Mouse (Mus musculus): ENCODE results near the gene Commd6. TPM values are rescaled to one million over a fixed set of nuclear protein-coding genes. Genes with fewer than 3 reads are reported as not detected.
"Not testable (repeated sequence)": the region's sequence is repeated elsewhere in the genome, so short reads cannot be mapped to it uniquely, and the experiment has no call there.

Commd6 gene
- polyA plus RNA-seq, 1 experiment, result 34.9 TPM

DNA sequence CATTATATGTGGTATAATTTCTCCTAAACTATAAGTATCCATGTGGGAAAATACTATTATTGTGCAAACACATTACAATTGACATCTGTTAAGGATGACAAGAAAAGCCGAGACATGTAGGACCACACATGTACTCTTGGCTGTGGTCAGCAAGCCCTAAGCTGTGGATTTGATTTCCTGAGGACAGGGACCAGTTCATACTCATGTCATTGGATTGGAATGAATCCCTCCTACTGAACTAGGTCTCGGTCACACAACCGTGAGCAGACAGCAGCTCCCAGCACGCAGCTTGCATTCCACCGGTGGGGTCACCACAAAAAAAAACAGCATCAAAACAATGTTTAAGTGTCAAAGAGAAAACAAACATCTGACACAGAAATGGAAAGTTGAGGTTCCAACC is 46.5 kb downstream of the Commd6 start:
- Histone ChIP-seq H3K4me1 (ENCODE audit: control insufficient read depth, insufficient read depth, low read length) (no peaks in the 10 kb centered on the region), H3K27ac (ENCODE audit: insufficient read depth, low read length) (no peak overlapping the region), H3K4me3 (ENCODE audit: insufficient read depth, low read length) (no peak overlapping the region)
- no peak for TF ChIP-seq POLR2A (IDR thresholded peaks at IDR 0.05; ENCODE audit: low read depth, low read length)
- TF ChIP-seq CTCF (IDR thresholded peaks at IDR 0.05; ENCODE audit: borderline replicate concordance, insufficient read depth, low read length), result no peak

- H3K27ac ChIP-seq (ENCODE audit: insufficient read depth, low read length), result no peak overlapping the region
- no peak for TF ChIP-seq CTCF (IDR thresholded peaks at IDR 0.05; ENCODE audit: borderline replicate concordance, insufficient read depth, low read length)
- TF ChIP-seq POLR2A (IDR thresholded peaks at IDR 0.05; ENCODE audit: low read depth, low read length), result no peak
- no peaks in the 10 kb centered on the region for H3K4me1 ChIP-seq (ENCODE audit: control insufficient read depth, insufficient read depth, low read length)
These were observed 47.1 kb downstream of the Commd6 start for GRCm38 (mm10) chr14:101593340-101593739.

DNA sequence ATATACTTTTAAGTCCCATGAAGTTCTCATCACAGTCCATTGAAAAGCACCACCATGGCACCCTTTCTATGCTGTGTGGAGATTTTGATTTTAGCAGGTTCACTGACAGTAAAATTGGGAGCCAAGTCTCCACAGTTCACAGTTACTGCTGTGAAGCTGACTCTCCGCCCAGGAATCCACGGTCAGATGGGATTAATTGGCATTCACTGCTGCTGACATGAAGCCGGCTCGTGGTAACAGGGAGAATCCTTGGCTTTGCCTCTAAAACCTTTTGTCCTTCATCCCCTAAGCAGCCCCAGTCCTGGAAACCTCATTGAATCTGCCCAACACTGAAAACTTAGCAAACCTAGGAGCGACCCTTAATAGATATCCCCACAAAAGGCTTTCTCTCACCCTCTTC is 49.4 kb downstream of the Commd6 start:
- no peak for TF ChIP-seq POLR2A (IDR thresholded peaks at IDR 0.05; ENCODE audit: low read depth, low read length)
- TF ChIP-seq CTCF (IDR thresholded peaks at IDR 0.05; ENCODE audit: borderline replicate concordance, insufficient read depth, low read length), result no peak
- H3K27ac ChIP-seq (ENCODE audit: insufficient read depth, low read length), result no peak overlapping the region
- no peak overlapping the region for H3K4me3 ChIP-seq (ENCODE audit: insufficient read depth, low read length)
- no peaks in the 10 kb centered on the region for H3K4me1 ChIP-seq (ENCODE audit: control insufficient read depth, insufficient read depth, low read length)

More at GRCm38 (mm10) chr14:101593340-101593739, 47.1 kb downstream of the Commd6 start:
- H3K4me3 ChIP-seq (ENCODE audit: insufficient read depth, low read length), result no peak overlapping the region

DNA sequence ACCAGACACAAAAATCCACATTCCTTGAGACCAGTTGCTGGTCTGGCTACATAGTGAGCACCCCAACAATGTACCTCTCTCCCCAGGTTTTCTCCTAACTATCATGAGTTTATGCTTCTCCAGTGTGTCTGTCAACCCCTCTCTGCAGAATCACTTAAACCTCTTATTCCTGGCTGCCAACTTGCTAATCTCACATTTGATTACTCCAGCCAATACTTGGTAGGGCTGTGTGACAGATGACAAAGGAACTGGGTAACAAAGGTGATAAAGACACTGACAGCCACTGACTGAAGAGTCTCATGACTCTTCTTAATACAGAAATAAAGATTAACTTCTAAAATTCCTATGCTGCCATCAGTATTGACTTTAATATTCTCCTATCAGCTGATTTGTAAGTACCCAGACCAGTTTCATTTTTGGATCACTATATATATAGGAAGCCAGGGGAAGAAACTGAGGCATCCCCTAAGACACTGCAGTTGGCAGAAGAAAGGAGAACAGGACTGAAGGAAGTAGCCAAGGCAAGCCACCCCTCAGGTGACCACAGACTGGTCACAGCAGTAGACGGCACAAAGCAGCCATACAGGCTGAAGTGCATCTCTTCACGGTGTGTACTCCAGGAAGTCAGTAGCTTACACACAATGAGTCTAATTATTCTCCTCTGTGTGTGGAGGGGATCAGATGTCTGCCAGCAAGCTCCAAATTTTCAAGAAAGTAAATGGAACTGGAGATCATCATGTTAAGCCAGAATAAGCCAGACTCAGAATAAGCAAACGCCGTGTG is 52.1 kb downstream of the Commd6 start:
- not testable (repeated sequence) for H3K4me3 ChIP-seq (ENCODE audit: insufficient read depth, low read length); H3K27ac ChIP-seq (ENCODE audit: insufficient read depth, low read length)

DNA sequence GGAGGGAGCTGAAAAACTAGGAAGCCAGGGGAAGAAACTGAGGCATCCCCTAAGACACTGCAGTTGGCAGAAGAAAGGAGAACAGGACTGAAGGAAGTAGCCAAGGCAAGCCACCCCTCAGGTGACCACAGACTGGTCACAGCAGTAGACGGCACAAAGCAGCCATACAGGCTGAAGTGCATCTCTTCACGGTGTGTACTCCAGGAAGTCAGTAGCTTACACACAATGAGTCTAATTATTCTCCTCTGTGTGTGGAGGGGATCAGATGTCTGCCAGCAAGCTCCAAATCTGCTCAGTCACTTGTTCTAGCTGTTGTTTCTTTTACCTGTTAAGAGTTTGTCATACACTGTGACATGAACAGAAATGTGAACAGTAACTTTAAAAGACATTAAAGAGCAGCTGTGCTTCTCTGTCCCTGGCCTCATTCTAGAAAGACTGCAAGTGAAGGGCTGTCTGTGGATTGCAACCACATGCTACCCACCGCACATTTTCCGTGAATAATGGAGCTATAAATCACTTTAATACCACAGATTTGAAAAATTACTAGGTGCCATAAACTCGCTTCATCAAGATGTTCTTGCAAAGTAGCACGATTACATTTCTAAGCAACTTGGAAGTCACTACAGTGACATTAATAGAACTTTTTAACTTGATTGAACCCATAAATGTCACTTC is 53.0 kb downstream of the Commd6 start:
- H3K27ac ChIP-seq (ENCODE audit: insufficient read depth, low read length); H3K4me1 ChIP-seq (ENCODE audit: control insufficient read depth, insufficient read depth, low read length); H3K4me3 ChIP-seq (ENCODE audit: insufficient read depth, low read length): not testable (repeated sequence)

More for the DNA sequence above, 52.1 kb downstream of the Commd6 start:
- not testable (repeated sequence) for H3K4me1 ChIP-seq (ENCODE audit: control insufficient read depth, insufficient read depth, low read length)

GRCm38 (mm10) chr14:101586096-101586495 is 54.4 kb downstream of the Commd6 start:
- Histone ChIP-seq H3K4me1 (ENCODE audit: control insufficient read depth, insufficient read depth, low read length) (no peaks in the 10 kb centered on the region), H3K27ac (ENCODE audit: insufficient read depth, low read length) (no peak overlapping the region), H3K4me3 (ENCODE audit: insufficient read depth, low read length) (no peak overlapping the region)
- no peak for TF ChIP-seq POLR2A (IDR thresholded peaks at IDR 0.05; ENCODE audit: low read depth, low read length)
- no peak for TF ChIP-seq CTCF (IDR thresholded peaks at IDR 0.05; ENCODE audit: borderline replicate concordance, insufficient read depth, low read length)

Other genes starting within 250 kb of the Commd6 start
- 1.9 and 3.2 TPM in 2 replicates for gene Tbc1d4, start 31.5 kb downstream of the Commd6 start, polyA plus RNA-seq (2011; ENCODE audit: insufficient read length, low read depth, missing spikeins)
- gene Uchl3, start 13.3 kb upstream of the Commd6 start, polyA plus RNA-seq (2011; ENCODE audit: insufficient read length, low read depth, missing spikeins), result 33.5 and 35.4 TPM in 2 replicates
- gene Gm9922, start 89.1 kb upstream of the Commd6 start, polyA plus RNA-seq (2011; ENCODE audit: insufficient read length, low read depth, missing spikeins), result 1.3 TPM in 1 of 2 replicates, not detected in the other
- gene Lmo7, start 89.3 kb upstream of the Commd6 start, polyA plus RNA-seq (2011; ENCODE audit: insufficient read length, low read depth, missing spikeins), result 61.2 and 61.5 TPM in 2 replicates